Mouse (Mus musculus) hindbrain, embryonic 12.5 days (tissue): Measurements from ENCODE around the gene Bnc2. TPM values are rescaled to one million over a fixed set of nuclear protein-coding genes. Genes with fewer than 3 reads are reported as not detected.

Experiments used
- ATAC-seq: fragments of 200-750 bp; cut with Nextera tagmentation; 2 replicates; pipeline ENCODE4 v1.8.0; 2017; ENCODE audit warnings: moderate TSS enrichment; ENCODE audit not compliant: low FRiP score
- H3K27ac ChIP-seq: fragments of 300-500 bp; sonication (generic); 2 replicates; pipeline ENCODE4 v1.5.1; 2016; ENCODE audit warnings: mild to moderate bottlenecking
- H3K27me3 ChIP-seq: fragments of 300-500 bp; sonication (generic); 2 replicates; pipeline ENCODE4 v1.6.1; 2016; ENCODE audit warnings: mild to moderate bottlenecking
- H3K36me3 ChIP-seq: fragments of 300-500 bp; sonication (generic); 2 replicates; pipeline ENCODE4 v1.6.1; 2016; ENCODE audit warnings: mild to moderate bottlenecking
- H3K4me1 ChIP-seq: fragments of 300-500 bp; sonication (generic); 2 replicates; pipeline ENCODE4 v1.6.1; 2016
- H3K4me2 ChIP-seq: fragments of 300-500 bp; sonication (generic); replicated peaks from 2 replicates; pipeline ENCODE4 v1.6.1; 2016; ENCODE audit warnings: mild to moderate bottlenecking
- H3K4me3 ChIP-seq: fragments of 300-500 bp; sonication (generic); 2 replicates; pipeline ENCODE4 v1.5.1; 2016; ENCODE audit warnings: mild to moderate bottlenecking
- H3K9ac ChIP-seq: fragments of 300-500 bp; sonication (generic); 2 replicates; pipeline ENCODE4 v1.6.1; 2016; ENCODE audit warnings: mild to moderate bottlenecking, moderate library complexity
- H3K9me3 ChIP-seq: fragments of 300-500 bp; sonication (generic); replicated peaks from 2 replicates; pipeline ENCODE4 v1.6.1; 2016; ENCODE audit warnings: mild to moderate bottlenecking
- WGBS: fragments of 180-500 bp; shearing (Covaris S2); methylation state at CpG from one replicate; pipeline ENCODE4 v1.1.7; 2016; 5-methylcytosine and 5-hydroxymethylcytosine counted together
- polyA plus RNA-seq: library from polyadenylated mRNA; unstranded; fragments of >200 nt; fragmentation: Nextera tagmentation; extraction: Ambion mirVana; gene quantifications from 2 replicates; pipeline ENCODE4 v1.2.1, GENCODE M21; 2016

Bnc2 gene
- polyA plus RNA-seq, 1 experiment from 2014 or later: 19.2 TPM

DNA sequence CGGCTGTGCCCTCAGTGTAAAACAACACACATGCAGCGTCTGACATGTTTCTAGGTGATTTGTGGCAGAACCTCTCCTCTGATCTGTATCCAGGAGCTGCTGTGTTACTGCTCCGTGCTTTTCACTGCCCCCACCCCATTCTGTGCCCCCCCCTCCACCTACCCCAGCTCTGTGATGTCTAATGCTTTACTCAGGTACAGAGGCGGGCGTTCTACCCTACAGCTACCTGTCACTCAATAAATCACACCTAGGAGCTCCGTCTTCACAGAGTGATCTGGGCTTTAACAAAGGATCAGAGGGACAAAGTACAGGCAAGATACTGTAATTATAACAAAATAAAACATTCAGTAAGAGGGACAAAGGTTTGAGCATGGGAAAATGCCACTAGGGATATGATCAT, 192.4 kb downstream of the Bnc2 start:
- H3K9me3 ChIP-seq: no peaks in the 10 kb centered on the region
- H3K27me3 ChIP-seq: no peaks in the 10 kb centered on the region
- 0 out of 2 replicates have a peak overlapping the region, but pooled peaks have one; percentile 17 for H3K27ac ChIP-seq
- H3K4me2 ChIP-seq: no peak overlapping the region
- H3K9ac ChIP-seq: no peak overlapping the region
- H3K4me3 ChIP-seq: no peak overlapping the region
- WGBS: 62% methylated on average over 6 of the region's 6 CpGs
- no peaks in the 10 kb centered on the region for H3K36me3 ChIP-seq
- 0 out of 2 replicates have a peak, but pooled peaks have one; percentile 6 for ATAC-seq
- peaks cover 6% of the 10 kb centered on the region for H3K4me1 ChIP-seq

DNA sequence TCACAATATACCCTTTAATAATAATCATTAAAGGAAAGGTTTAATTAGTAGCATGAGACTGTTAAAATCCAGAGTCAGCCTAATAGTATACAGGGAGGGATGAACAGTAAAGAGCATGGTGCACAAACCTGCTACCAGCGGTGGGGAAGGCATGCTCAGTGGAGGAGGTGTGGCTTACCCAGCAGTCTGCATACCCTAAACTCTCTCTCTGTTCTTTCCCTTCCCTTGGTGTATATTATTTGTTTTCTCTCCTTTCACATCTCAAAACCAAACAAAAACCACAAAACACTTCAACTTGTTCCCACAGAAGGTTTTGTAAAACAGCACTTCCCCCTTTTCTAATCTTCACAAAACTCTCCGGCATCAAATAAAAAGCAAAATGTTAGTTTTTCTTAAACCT, 202.4 kb downstream of the Bnc2 start:
- ATAC-seq: no peak
- H3K4me2 ChIP-seq: no peak overlapping the region
- H3K27me3 ChIP-seq: no peaks in the 10 kb centered on the region
- H3K9ac ChIP-seq: no peak overlapping the region
- WGBS: 71% methylated on average over 2 of the region's 2 CpGs
- H3K27ac ChIP-seq: no peak overlapping the region
- no peaks in the 10 kb centered on the region for H3K36me3 ChIP-seq
- H3K9me3 ChIP-seq: no peaks in the 10 kb centered on the region
- H3K4me1 ChIP-seq: no peaks in the 10 kb centered on the region
- no peak overlapping the region for H3K4me3 ChIP-seq

- Histone ChIP-seq H3K4me2 (no peak overlapping the region), H3K9me3 (no peaks in the 10 kb centered on the region), H3K36me3 (no peaks in the 10 kb centered on the region), H3K9ac (no peak overlapping the region), H3K4me3 (no peak overlapping the region), H3K4me1 (no peaks in the 10 kb centered on the region), H3K27me3 (no peaks in the 10 kb centered on the region), H3K27ac (no peak overlapping the region)
- 83% methylated on average over 6 of the region's 6 CpGs for WGBS
- ATAC-seq: no peak
Observed at GRCm38 (mm10) chr4:84470106-84470885, 204.8 kb downstream of the Bnc2 start.

DNA sequence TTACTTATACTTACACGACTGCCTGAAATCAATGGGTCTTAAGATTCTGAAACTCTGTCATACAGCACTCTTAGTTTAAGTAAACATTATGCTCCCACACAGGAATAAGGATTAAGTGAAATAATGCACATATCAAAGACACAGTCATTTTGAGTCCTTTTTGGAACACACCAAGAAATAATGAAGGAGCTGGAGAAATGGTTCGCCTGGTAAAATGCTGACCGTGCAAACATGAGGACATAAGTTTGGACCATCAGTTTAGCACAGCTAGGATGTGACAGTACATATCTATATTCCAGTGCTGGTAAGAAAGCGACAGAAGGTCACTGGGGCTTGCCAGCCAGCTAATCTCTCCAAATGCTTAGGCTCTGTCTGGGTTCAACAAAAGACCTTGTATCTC, 205.7 kb downstream of the Bnc2 start:
- Histone ChIP-seq H3K27ac (no peak overlapping the region), H3K27me3 (no peaks in the 10 kb centered on the region), H3K9ac (no peak overlapping the region), H3K4me3 (no peak overlapping the region), H3K9me3 (no peaks in the 10 kb centered on the region), H3K4me1 (no peaks in the 10 kb centered on the region), H3K4me2 (no peak overlapping the region), H3K36me3 (no peaks in the 10 kb centered on the region)
- 94% methylated on average over 4 of the region's 4 CpGs for WGBS
- ATAC-seq: no peak

GRCm38 (mm10) chr4:84467722-84468121, 207.4 kb downstream of the Bnc2 start:
- Histone ChIP-seq H3K27me3 (no peaks in the 10 kb centered on the region), H3K4me2 (no peak overlapping the region), H3K4me1 (no peaks in the 10 kb centered on the region), H3K27ac (no peak overlapping the region), H3K36me3 (no peaks in the 10 kb centered on the region), H3K9ac (no peak overlapping the region), H3K9me3 (no peaks in the 10 kb centered on the region), H3K4me3 (no peak overlapping the region)
- no peak for ATAC-seq
- WGBS: 83% methylated on average over 3 of the region's 3 CpGs

DNA sequence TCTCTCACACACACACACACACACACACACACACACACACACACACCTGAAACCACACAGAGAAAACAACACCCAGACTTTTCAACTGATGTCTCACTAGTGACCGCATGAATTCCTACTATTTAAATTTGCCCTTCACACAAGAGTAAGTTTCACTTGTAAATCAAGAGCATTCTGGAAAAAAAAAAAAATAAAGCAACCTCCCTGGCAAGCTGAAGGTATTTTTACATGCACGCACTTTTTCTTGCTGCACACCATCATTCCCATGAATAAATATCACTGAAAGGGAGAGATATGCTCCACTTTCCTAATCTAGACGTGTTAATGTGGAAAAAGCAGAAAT, 216.9 kb downstream of the Bnc2 start:
- Histone ChIP-seq H3K4me1 (peaks cover 9% of the 10 kb centered on the region; the same call in 1 of the 2 replicates), H3K36me3 (no peaks in the 10 kb centered on the region), H3K27me3 (no peaks in the 10 kb centered on the region), H3K9ac (no peak overlapping the region), H3K9me3 (no peaks in the 10 kb centered on the region), H3K27ac (no peak overlapping the region), H3K4me2 (no peak overlapping the region), H3K4me3 (no peak overlapping the region)
- ATAC-seq: no peak
- WGBS: 80% methylated on average over 3 of the region's 3 CpGs

- no peaks in the 10 kb centered on the region for H3K36me3 ChIP-seq
- 76% methylated on average over 10 of the region's 10 CpGs for WGBS
- H3K4me3 ChIP-seq: no peak overlapping the region
- no peaks in the 10 kb centered on the region for H3K9me3 ChIP-seq
- H3K9ac ChIP-seq: no peak overlapping the region
- no peak for ATAC-seq
- peak overlapping the region; percentile 18; the same call in 1 of the 2 replicates for H3K27ac ChIP-seq
- H3K4me1 ChIP-seq: peaks cover 9% of the 10 kb centered on the region
- no peaks in the 10 kb centered on the region for H3K27me3 ChIP-seq
- no peak overlapping the region for H3K4me2 ChIP-seq
Observed at GRCm38 (mm10) chr4:84457512-84458217, 217.4 kb downstream of the Bnc2 start.

DNA sequence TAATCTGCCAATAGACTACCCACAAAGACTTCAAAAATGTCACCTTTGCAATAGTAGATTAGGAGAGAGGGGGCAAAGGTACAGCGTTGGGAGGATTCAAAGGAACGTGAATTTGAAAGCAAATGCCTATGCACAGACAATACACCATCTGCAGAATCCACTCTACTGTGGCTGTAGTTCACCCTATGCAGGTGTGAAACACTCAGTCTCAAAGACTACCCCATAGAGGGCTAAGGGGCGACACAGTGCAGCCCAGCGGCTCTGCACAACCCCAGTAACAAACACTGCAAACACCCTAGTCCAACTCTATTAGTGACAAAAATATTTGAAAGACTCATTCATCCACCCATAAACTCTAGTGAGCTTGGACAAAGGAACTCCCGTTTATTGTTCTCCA, 218.2 kb downstream of the Bnc2 start:
- Histone ChIP-seq H3K9me3 (no peaks in the 10 kb centered on the region), H3K27ac (0 out of 2 replicates have a peak overlapping the region, but pooled peaks have one; percentile 23), H3K27me3 (no peaks in the 10 kb centered on the region), H3K4me1 (peaks cover 9% of the 10 kb centered on the region), H3K4me3 (no peak overlapping the region), H3K9ac (no peak overlapping the region), H3K36me3 (no peaks in the 10 kb centered on the region), H3K4me2 (no peak overlapping the region)
- 75% methylated on average over 5 of the region's 5 CpGs for WGBS
- ATAC-seq: no peak

DNA sequence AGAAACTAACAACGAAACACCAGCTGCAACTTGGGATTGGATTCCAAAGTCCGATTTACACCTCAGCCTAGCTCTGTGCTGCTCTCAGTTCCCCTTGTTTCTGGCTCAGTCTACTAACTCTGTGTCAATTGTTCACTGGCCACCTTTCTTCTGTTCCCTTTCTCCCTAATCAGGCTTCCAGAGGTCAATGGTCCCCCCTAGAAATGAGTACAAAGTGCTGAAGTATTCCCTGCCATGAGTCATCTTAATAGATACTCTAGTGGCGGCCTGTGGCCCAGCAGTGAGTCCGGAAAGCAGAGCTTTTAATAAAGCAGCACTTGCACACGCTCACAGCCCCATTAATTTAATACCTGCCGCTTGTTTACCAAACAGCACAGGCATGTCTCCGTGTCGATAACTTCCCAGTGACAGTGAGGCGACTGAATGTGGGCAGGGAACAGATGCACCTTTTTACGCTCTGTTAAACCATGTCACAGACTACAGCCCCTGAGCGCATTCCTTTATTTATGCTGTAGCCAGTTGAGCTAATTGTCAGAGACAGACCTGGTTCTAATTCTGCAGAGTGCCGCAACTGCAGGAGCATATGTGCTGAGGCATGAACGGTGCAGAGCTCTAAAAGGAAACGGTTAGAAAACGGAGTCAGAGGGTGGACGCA, 218.8 kb downstream of the Bnc2 start:
- H3K4me1 ChIP-seq: peaks cover 9% of the 10 kb centered on the region
- H3K27me3 ChIP-seq: no peaks in the 10 kb centered on the region
- H3K36me3 ChIP-seq: no peaks in the 10 kb centered on the region
- no peak overlapping the region for H3K27ac ChIP-seq
- no peak overlapping the region for H3K9ac ChIP-seq
- 58% methylated on average over 16 of the region's 16 CpGs for WGBS
- no peaks in the 10 kb centered on the region for H3K9me3 ChIP-seq
- no peak overlapping the region for H3K4me2 ChIP-seq
- H3K4me3 ChIP-seq: no peak overlapping the region
- ATAC-seq: 0 out of 2 replicates have a peak, but pooled peaks have one; percentile 26

GRCm38 (mm10) chr4:84454493-84454892, 220.6 kb downstream of the Bnc2 start:
- H3K4me3 ChIP-seq: no peak overlapping the region
- H3K4me1 ChIP-seq: peaks cover 9% of the 10 kb centered on the region
- no peak for ATAC-seq
- H3K27me3 ChIP-seq: no peaks in the 10 kb centered on the region
- H3K27ac ChIP-seq: no peak overlapping the region
- 58% methylated on average over 3 of the region's 3 CpGs for WGBS
- no peaks in the 10 kb centered on the region for H3K36me3 ChIP-seq
- no peaks in the 10 kb centered on the region for H3K9me3 ChIP-seq
- H3K9ac ChIP-seq: no peak overlapping the region
- no peak overlapping the region for H3K4me2 ChIP-seq

DNA sequence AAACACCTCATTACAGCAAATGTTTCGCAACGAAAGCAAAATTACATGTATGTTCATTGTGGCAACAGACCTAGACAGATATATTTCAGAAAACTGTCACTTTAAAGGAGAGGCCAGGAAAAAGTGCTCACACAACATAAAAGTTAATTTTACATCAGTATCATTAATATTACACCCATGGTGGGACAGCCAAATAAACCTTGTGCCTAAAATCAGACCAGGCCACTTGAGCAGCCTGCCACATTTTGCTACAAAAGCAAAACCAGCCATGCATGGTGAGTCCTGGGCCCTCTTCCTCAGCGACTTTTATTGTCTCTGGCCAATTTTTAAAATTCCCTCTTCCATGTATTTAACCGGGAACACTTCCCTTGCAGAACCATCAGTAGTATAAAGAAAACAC, 221.5 kb downstream of the Bnc2 start:
- Histone ChIP-seq H3K4me3 (no peak overlapping the region), H3K4me1 (peaks cover 9% of the 10 kb centered on the region), H3K27ac (no peak overlapping the region), H3K4me2 (no peak overlapping the region), H3K36me3 (no peaks in the 10 kb centered on the region), H3K27me3 (no peaks in the 10 kb centered on the region), H3K9ac (no peak overlapping the region), H3K9me3 (no peaks in the 10 kb centered on the region)
- 77% methylated on average over 4 of the region's 4 CpGs for WGBS
- no peak for ATAC-seq

DNA sequence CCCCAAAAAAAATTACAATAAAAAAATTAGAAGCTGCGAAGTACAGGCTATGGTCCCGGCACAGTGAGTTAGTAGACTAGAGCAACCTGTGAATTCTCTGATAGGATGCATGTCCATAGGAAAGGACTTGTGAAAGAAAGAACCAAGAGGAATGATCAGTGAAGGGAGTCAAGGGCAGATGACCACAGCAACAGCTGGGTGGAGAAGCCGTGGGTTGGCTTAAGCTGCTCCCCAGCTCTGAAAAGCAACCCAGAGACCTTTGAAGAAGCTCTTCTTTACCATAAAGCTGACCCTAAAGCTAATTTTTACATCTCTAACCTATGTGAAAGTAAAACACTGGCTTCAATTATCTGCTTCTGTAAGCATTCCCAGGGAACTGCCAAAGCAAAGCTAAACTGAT, 222.4 kb downstream of the Bnc2 start:
- H3K27me3 ChIP-seq: no peaks in the 10 kb centered on the region
- no peak overlapping the region for H3K27ac ChIP-seq
- ATAC-seq: no peak
- H3K9ac ChIP-seq: no peak overlapping the region
- no peaks in the 10 kb centered on the region for H3K36me3 ChIP-seq
- WGBS: 82% methylated on average over 3 of the region's 3 CpGs
- H3K4me1 ChIP-seq: peaks cover 9% of the 10 kb centered on the region
- H3K4me3 ChIP-seq: no peak overlapping the region
- H3K4me2 ChIP-seq: no peak overlapping the region
- H3K9me3 ChIP-seq: no peaks in the 10 kb centered on the region
